Mouse (Mus musculus): ENCODE results near the gene Cracr2b. TPM values are rescaled to one million over a fixed set of nuclear protein-coding genes. Genes with fewer than 3 reads are reported as not detected.
A peak's percentile ranks its signal among the peaks of the same experiment; 100 is the strongest.
"Not testable (repeated sequence)": the region's sequence is repeated elsewhere in the genome, so short reads cannot be mapped to it uniquely, and the experiment has no call there.

The Cracr2b gene
- total RNA-seq, 2 experiments from 2014 or later = 2.5 to 4.1 TPM

GRCm38 (mm10) chr7:141432741-141433516 lies 28.0 kb upstream of the Cracr2b start:
- DNase-seq (ENCODE audit: low spot score in 2 of 2) = peak in 1 of 2 experiments; percentile 41
- intact Hi-C loops (cut with DNase I) = no loop called here

DNA sequence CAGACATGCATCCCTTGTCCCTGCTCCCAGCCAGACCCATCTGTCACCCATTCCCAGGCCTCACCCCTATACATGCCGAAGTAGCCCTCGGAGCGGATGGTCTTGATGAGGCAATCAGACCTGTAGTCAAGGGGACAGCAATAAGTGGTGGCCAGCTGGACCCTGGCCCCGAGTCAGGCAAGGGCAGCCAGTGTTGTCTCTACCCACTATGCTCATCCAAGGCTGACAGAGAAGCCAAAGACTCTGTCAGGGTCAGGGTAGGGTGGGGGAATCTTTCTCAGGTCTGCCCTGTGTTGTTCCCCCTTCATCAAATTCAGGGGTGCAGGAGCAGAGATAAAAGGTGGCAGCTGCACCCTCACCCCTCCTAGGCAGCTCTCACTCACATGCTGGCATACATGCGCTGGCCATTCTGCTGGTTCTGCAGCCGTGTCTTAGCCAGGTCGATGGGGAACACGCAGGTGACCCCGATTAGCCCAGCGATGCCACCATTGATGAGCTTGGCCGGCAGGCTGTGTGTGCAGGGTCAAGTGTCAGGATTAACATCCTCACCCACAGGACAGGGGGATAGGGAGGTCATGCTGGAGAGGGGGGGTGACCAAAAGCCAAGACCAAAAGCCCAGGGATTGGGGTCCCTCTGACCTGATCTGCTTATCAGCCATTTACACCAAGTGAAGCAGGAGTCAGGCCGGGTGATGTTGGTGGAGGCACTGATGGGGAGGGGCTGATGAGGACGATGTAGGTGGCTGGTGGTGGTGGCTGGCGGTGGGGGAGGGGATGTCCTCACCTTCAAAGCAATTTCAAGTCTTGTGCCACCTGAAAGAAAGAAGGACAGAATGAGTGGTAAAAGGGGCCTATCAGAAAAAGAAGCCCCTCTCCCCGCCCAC lies 27.1 kb upstream of the Cracr2b start:
- intact Hi-C loops (cut with DNase I) = loop anchor here (2.0 kb wide), 1 partner anchor 19 kb away; the partner anchor contains the start of gene Gatd1
- no peak for DNase-seq (ENCODE audit: low spot score in 2 of 2)

- intact Hi-C loops (cut with DNase I) = loop anchor here (2.0 kb wide), 1 partner anchor 20 kb away; the partner anchor contains the start of gene Gatd1
- DNase-seq (ENCODE audit: low spot score in 2 of 2) = peak; percentile 77 to 89
Observed at GRCm38 (mm10) chr7:141434464-141434863, 26.4 kb upstream of the Cracr2b start.

DNA sequence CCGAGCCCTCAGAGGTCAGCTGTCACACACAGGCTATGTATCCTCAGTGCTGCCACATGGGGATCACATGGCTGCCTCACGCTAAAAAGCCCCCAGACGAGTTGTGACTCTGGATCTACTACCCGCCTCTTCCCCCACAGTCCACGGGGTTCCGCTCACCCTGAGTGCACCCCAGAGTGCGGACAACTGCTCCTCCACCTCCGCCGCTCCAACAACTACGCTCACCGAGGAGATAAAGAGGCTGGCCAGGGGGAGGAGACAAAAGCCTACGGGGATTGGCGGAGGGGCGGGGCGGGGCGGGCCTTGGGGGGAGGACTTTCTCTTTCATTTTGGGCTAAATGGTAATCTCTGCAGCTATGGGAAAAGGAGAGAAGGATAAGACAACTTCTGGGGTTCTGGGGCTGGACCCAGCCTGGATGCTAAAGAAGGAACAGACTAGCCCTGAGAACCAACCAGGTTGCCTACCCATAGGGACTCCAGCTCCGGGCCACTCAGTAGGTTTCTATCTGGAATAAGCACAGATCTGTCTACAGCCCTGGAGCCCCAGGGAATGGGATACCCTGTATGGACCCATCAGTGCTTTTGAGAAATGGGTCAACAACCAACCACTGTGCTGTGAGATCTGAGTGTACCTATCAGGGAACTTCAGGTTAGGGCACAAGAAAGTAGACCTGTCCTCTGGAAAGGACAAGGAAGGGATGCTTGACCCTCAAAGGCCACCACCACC lies 25.6 kb upstream of the Cracr2b start:
- intact Hi-C loops (cut with DNase I) = loop anchor here (2.0 kb wide), 1 partner anchor 20 kb away; the partner anchor contains the start of gene Gatd1
- DNase-seq (ENCODE audit: low spot score in 2 of 2) = peak; percentile 51 to 69

- DNase-seq (ENCODE audit: low spot score in 2 of 2) = no peak
- intact Hi-C loops (cut with DNase I) = loop anchor here (2.0 kb wide), 1 partner anchor 21 kb away; the partner anchor contains the start of gene Gatd1
Observed at GRCm38 (mm10) chr7:141435856-141436522, 24.9 kb upstream of the Cracr2b start.

DNA sequence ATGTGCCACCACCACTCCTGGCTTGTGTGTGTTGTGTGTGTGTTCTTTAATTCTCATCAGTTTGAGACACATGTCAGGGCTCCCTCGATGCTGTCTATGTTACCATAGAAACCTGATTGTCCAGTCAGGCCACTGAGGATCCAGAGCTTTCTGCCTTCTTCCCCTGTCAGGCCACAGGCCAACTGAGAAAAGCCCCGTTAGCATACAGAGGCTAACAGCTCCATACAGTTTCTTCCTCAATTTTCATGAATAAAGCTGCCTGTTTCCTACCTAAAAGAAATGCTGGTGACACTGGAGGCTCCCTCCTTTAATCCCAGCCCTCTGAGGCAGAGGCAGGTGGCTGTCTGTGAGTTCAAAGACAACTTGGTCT lies 24.4 kb upstream of the Cracr2b start:
- intact Hi-C loops (cut with DNase I) = no loop called here
- DNase-seq (ENCODE audit: low spot score in 2 of 2) = no peak

DNA sequence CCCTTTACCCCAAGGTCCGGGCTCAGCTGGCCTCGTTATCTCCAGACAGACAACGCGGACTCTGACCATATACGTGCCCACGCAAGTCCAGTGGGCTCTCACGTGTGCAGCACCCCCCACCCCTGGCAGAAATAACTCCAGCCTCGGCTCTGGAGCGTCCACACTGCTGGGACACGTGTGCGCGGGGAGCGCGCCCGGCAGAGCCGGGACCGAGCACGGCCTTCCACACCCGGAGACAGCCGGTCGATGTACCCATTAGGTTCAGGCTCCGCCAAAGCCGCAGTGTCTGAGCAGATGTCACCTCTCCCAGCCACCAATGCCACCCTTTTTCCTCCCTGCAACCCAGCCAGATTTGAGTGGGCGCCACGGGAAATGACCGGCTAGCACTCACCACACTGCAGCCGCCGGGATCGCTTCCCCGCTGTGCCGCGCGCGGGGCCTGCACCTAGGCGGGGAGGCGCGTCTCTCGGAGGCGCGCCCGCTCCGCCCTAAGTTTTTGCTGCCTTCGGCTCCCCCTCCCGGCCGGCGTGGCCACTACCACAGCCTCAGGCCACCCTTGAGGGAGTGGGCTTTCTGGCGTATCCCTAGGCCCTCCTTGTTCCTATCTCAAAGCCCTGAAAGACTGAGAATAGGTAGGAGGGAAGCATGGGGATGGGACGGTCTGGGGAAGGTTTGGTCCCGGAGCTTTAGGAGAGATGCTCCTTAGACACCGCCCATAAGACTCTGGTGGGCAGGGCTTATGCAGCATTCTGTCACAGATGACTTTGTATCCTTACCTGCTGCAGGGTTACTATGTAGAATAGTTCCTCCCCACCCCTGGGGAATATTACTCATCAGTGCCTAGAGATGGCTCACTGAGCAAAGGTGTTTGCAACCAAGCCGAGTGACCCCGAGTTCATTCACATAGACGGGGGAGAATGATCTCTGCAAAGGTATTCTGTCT lies 23.4 kb upstream of the Cracr2b start, which contains the start of gene Slc25a22:
TSS of gene Slc25a22 (minus strand) at position 715 of the 943 bp plus-strand sequence.
- DNase-seq (ENCODE audit: low spot score in 2 of 2) = peak; percentile 87
- intact Hi-C loops (cut with DNase I) = loop anchor here (1.0 kb wide), 1 partner anchor 10 kb away; the partner anchor contains the start of gene Rplp2

DNA sequence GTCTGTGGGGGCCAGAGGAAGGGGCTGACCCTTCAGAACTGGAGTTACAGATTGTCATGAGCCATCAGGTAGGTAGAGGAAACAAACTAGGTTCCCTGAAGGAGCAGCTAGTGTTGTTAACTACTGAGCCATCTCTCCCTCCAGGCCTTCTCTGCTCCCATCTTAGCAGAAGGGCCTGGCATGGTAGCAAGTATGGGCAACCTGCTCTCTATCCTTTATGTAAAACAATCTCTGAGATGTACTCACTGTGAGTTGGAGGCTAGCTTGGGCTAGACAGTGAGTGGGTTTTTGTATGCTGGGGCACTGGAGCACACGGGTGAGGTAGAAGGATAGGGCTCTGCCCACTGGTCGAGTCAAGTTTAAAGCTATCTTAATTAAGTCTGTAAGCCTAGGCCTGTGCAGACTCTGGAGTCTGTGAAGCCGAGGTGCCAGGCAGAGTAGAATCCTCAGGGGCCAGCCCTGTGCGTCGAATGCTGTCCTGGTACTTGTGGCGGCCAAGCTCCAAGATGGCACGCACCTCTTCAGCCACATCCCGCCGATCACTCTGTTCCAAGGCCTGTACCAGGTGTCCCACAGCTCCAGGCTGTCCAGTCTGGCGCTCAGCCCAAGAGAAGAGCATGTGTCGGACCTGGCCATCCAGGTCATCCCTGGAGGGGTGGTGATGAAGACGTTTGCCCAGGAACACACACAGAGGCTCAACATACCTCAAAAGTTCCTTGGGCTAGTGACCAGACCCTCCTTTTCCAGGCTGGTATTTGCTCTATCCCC lies 22.5 kb upstream of the Cracr2b start:
- intact Hi-C loops (cut with DNase I) = no loop called here
- no peak for DNase-seq (ENCODE audit: low spot score in 2 of 2)

GRCm38 (mm10) chr7:141439140-141439679 lies 21.7 kb upstream of the Cracr2b start:
- DNase-seq (ENCODE audit: low spot score in 2 of 2) = no peak
- intact Hi-C loops (cut with DNase I) = no loop called here

DNA sequence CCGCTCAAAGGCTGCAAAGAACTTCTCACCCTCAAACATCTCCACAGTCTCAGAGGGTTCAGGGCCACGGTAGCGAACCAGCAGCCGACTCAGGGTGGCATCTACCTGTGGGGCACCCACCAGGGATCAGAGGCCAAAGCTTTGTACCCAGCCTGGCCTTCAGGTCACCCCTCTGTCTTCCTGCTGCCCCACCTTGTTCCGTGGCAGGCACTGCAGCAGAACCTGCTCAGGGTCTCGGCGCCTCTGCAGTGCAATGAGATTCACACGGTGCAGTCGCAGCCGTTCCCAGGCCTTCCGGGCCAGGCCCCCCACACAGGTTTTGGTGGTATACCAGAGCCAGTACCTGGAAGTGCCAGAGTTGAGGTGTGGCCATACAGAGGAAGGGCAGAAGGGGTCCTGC lies 21.1 kb upstream of the Cracr2b start:
- no peak for DNase-seq (ENCODE audit: low spot score in 2 of 2)
- intact Hi-C loops (cut with DNase I) = no loop called here

- peak in 1 of 2 experiments; percentile 58 for DNase-seq (ENCODE audit: low spot score in 2 of 2)
- intact Hi-C loops (cut with DNase I) = no loop called here
Observed at GRCm38 (mm10) chr7:141440613-141441012, 20.3 kb upstream of the Cracr2b start.

- intact Hi-C loops (cut with DNase I) = no loop called here
Observed at GRCm38 (mm10) chr7:141441460-141441859, 19.4 kb upstream of the Cracr2b start.

DNA sequence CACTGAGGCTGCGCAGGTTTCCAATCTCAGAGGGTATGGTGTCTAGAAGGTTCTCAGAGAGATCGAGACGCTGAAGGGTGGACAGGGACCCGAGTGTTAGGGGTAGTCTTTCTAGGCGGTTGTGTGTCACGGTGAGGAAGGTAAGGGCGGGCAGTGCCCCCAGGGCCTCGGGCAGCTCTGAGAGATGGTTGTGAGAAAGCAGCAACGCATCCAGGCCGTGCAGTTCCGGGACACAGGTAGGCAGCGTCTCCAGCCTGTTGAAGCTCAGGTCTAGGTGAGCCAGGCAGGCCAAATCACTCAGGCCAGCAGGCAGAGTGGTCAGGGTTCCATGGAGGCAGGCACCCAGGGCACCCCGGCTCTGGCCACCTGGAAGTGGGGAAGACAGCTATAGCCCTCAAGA lies 18.7 kb upstream of the Cracr2b start:
- DNase-seq (ENCODE audit: low spot score in 2 of 2) = no peak
- intact Hi-C loops (cut with DNase I) = no loop called here

More at GRCm38 (mm10) chr7:141441460-141441859, 19.4 kb upstream of the Cracr2b start:
- DNase-seq (ENCODE audit: low spot score in 2 of 2) = no peak

DNA sequence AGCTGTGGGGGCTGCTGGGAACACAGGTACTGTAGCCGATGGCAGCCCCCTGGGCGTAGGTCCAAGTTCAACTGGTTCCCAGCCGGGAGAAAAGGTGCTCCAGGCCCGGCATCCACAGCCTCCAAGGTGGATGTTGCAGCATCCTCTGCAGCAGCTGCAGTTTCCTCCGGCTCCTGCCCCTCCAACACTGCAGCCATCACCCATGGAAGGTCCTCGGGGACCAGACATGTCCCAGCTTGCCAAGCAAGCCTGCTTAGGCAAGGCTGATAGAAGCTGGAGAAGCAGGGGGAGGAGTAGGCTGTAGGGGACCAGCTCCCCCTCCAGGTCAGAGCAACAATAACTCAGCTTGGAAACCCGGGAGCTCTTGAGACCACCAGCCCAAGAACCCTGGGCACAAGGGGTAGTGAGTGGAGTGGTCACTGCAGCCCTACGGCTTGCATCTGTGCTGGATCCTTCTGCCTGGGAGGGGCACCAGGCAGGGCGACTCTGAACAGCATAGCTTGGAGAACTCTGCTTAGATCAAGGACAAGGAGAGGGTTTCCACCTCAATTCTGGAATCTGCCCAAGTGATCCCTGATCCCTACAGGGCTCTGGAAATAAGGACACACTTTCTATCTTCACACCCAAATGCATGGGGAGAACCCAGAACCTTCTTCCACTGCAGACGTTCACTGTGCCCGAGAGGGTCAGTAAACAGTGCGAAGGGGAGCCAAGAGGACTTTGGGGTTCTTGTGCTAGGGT lies 17.6 kb upstream of the Cracr2b start:
- intact Hi-C loops (cut with DNase I) = no loop called here
- DNase-seq (ENCODE audit: low spot score in 2 of 2) = no peak

GRCm38 (mm10) chr7:141443828-141444237 lies 17.1 kb upstream of the Cracr2b start, which contains the start of gene Pidd1:
TSS of gene Pidd1 (minus strand) at chr7:141444025.
- intact Hi-C loops (cut with DNase I) = no loop called here
- DNase-seq (ENCODE audit: low spot score in 2 of 2) = no peak

GRCm38 (mm10) chr7:141446374-141446773 lies 14.5 kb upstream of the Cracr2b start:
- intact Hi-C loops (cut with DNase I); DNase-seq (ENCODE audit: low spot score in 2 of 2): not testable (repeated sequence)
